Mouse (Mus musculus) layer of hippocampus, adult 9-10 months (tissue): ENCODE measurements around the gene Foxi2.

Experiments
- DNase-seq: peaks from one replicate; pipeline ENCODE4 v3.0.0; 2022; ENCODE audit warnings: low spot score

Gene Foxi2

GRCm38 (mm10) chr7:135410237-135410965 is at the start of gene Foxi2:
TSS of gene Foxi2 (plus strand) at chr7:135410308.
- no peak for DNase-seq

- no peak for DNase-seq
Measured at GRCm38 (mm10) chr7:135364606-135365005, 45.5 kb upstream of the Foxi2 start.

GRCm38 (mm10) chr7:135376048-135376447 is 34.1 kb upstream of the Foxi2 start:
- DNase-seq = no peak

GRCm38 (mm10) chr7:135376932-135377331 is 33.2 kb upstream of the Foxi2 start:
- no peak for DNase-seq

GRCm38 (mm10) chr7:135378331-135378730 is 31.8 kb upstream of the Foxi2 start:
- no peak for DNase-seq

GRCm38 (mm10) chr7:135389039-135389438 is 21.1 kb upstream of the Foxi2 start:
- DNase-seq = no peak

GRCm38 (mm10) chr7:135392949-135393542 is 17.1 kb upstream of the Foxi2 start:
- DNase-seq = no peak

GRCm38 (mm10) chr7:135394436-135394835 is 15.7 kb upstream of the Foxi2 start:
- DNase-seq = no peak

GRCm38 (mm10) chr7:135395242-135395641 is 14.9 kb upstream of the Foxi2 start:
- DNase-seq = no peak

- no peak for DNase-seq
Measured at GRCm38 (mm10) chr7:135397096-135397495, 13.0 kb upstream of the Foxi2 start.

- DNase-seq = no peak
Measured at GRCm38 (mm10) chr7:135397874-135398273, 12.2 kb upstream of the Foxi2 start.

GRCm38 (mm10) chr7:135403416-135403815 is 6.7 kb upstream of the Foxi2 start:
- DNase-seq = peak; percentile 59

GRCm38 (mm10) chr7:135406761-135407160 is 3.3 kb upstream of the Foxi2 start:
- DNase-seq = no peak

- no peak for DNase-seq
Measured at GRCm38 (mm10) chr7:135408501-135408900, 1.6 kb upstream of the Foxi2 start.

- DNase-seq = no peak
Measured at GRCm38 (mm10) chr7:135412357-135412756, 2.2 kb downstream of the Foxi2 start.

GRCm38 (mm10) chr7:135428840-135429239 is 18.7 kb downstream of the Foxi2 start:
- DNase-seq = no peak

- no peak for DNase-seq
Measured at GRCm38 (mm10) chr7:135430903-135431302, 20.8 kb downstream of the Foxi2 start.

GRCm38 (mm10) chr7:135443903-135444302 is 33.8 kb downstream of the Foxi2 start:
- no peak for DNase-seq

- DNase-seq = no peak
Measured at GRCm38 (mm10) chr7:135451340-135451739, 41.2 kb downstream of the Foxi2 start.

GRCm38 (mm10) chr7:135452366-135452765 is 42.3 kb downstream of the Foxi2 start:
- DNase-seq = no peak

GRCm38 (mm10) chr7:135453690-135454089 is 43.6 kb downstream of the Foxi2 start:
- no peak for DNase-seq
